Mouse (Mus musculus) megakaryocyte, adult 5-6 weeks (primary cell): Measurements from ENCODE around the gene Hist1h2bj. TPM values are rescaled to one million over a fixed set of nuclear protein-coding genes. Genes with fewer than 3 reads are reported as not detected.
A peak's percentile ranks its signal among the peaks of the same experiment; 100 is the strongest.

Experiments
- ATAC-seq: 2 replicates; pipeline ENCODE4 v1.8.0; 2016; ENCODE audit warnings: mild to moderate bottlenecking, inconsistent platforms; ENCODE audit not compliant: poor library complexity, severe bottlenecking
- total RNA-seq, 2 experiments: library from RNA; stranded (forward) in 1 of 2; stranded (reverse) in 1 of 2; fragments of 153-499, 151-499 nt in 1 of 2; fragments of 221-1000, 200-1000 nt in 1 of 2; gene quantifications; 2 replicates each; pipeline versions ENCODE4 v1.2.3 to v1.2.4; 2015 to 2017

Hist1h2bj gene
- total RNA-seq, 2 experiments from 2014 or later, result 58.7 to 753 TPM

GRCm38 (mm10) chr13:22014411-22014845 lies 28.6 kb upstream of the Hist1h2bj start:
- ATAC-seq, result 0 out of 2 replicates have a peak, but pooled peaks have one; percentile 5

DNA sequence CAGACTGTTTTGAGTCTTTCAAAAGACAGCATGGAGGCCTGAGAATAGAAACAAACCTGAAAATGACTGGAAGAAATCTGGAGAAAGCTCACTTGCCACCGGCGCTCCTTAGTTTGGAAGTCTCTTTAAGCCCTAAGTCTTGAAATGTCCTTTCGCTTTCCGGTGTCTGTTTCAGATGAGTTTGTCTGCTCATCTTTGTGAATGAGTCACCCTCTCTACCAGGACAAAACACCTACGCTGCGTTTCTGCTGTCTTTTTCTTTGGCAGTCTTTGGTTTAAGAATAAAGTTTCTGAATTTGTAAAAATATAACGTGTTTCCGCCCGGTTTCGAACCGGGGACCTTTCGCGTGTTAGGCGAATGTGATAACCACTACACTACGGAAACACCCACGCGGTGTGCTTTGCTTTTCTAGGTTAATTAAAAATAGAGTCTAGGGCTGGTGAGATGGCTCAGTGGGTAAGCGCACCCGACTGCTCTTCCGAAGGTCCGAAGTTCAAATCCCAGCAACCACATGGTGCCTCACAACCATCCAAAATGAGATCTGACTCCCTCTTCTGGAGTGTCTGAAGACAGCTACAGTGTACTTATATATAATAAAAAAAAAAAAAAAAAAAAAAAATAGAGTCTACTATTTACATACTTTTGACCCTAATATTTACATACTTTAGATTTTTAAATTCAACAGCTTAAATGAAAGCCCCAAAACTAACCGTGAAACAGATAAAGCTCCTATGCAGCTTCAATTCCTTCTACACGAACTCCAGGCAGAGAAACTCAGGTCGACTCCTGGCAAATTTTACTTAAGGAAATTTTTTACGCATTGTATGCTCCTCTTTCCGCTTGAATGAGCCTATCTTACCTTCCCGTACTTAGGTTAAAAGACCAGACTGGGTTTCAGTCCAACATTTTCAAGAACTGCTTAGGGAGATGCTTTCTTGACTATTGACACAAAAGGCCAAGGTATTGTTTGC lies 27.2 kb upstream of the Hist1h2bj start:
- ATAC-seq, result peak; percentile 78

- ATAC-seq, result peak; percentile 64
These were observed 22.8 kb upstream of the Hist1h2bj start for GRCm38 (mm10) chr13:22019934-22020835.

DNA sequence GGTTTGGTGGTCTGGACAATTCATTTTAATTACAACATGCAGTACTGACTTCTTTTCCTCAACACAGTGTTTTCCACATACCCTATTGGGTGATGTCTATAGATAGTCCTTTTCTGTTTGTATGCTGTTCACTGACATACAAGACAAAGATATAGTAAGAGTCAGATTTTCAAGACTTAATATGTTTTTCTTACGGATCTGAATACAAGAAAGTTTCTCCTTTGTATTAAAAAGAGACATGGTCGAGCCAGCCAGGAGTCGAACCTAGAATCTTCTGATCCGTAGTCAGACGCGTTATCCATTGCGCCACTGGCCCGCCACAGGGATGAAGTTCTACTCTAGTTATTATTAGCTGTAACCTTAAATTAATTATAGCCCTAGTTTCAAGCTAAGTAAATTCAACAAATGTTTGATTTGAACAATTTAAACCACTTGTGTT lies 22.1 kb upstream of the Hist1h2bj start:
- ATAC-seq, result peak; percentile 41

DNA sequence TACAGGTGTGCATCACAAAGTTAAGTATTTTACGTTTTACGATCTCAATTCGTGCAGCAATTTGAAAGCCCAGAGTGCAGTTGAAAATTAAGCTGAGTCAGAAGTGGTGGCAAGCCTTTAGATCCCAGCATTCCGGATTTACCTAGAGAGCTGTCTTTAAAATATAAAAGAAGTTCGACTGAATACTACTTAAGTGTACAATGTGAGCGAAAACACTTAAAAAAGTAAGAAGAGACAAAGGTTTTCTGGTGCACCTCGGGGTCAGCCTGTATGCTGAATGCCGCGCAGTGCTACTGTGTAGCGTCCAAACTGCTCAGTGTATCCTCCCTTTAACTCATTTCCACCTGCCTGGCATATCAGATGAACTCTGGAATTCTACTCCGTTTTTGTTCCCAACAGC lies 21.4 kb upstream of the Hist1h2bj start:
- ATAC-seq, result no peak

- ATAC-seq, result peak; percentile 70
These were observed 20.8 kb upstream of the Hist1h2bj start for GRCm38 (mm10) chr13:22022241-22022640.

DNA sequence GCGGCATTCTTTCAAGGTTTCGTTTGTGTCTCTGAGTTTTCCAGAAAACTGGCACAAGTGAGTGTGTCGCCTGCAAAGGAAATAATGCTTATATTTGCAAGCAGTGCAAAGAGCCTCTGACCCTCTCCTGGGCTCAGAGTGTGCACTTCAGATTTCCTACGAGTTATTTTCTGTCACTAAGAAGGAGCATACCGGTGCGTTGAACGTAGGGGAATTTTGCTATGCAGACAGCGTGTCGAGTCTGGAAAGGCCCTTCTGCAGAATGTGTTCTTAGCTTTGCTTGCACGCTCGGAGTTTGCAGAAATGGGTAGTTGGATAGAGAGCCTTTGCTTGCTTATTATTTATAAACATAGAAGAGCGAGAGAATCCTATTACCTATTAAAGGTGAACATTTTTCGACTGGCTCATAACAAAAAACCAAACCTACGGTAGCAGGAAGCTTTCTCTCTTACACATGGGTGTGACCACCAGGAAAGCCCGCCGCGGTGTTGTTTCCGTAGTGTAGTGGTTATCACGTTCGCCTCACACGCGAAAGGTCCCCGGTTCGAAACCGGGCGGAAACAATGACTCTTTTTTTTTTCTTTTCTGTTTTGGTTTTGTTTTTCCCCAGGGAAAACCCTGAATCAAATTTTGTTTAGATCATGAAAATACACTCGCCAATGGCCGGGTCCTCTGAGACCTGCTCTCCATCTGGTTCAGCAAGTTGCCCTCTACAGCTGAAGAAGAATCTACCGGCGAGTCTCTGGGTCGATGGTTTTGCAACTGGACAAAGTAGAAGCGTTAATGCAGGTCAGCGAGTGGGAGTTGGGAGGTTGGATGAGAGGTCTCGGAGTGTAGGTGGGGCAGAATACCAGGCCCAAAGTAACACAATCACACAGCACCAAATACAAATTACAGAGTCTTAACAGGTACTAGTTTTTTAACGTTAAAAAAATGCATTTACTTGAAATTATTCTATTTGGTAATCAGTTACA lies 16.7 kb upstream of the Hist1h2bj start:
- ATAC-seq, result peak; percentile 48

- ATAC-seq, result peak; percentile 94
These were observed 14.1 kb upstream of the Hist1h2bj start for GRCm38 (mm10) chr13:22028673-22029460.

- no peak for ATAC-seq
These were observed 13.1 kb upstream of the Hist1h2bj start for GRCm38 (mm10) chr13:22029928-22030327.

DNA sequence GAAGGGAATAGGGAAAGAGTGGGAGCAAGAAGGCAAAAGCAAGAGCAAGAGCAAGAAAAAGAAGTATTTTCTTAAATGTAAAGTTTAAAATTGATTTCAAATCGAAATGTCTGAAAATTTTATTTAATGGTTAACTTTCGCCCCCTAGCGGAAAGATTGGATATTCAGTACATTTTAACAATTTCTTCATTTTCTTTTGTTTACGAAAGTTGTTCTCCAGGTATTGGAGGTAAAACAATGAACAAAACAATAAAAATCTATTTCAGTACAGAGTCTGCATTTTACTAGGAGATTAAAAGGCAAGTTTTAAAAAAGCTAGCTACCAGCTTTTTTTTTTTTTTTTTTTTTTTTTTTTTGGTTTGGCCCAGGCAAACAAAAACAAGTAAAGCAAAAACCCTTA lies 12.5 kb upstream of the Hist1h2bj start:
- ATAC-seq, result no peak

- ATAC-seq, result no peak
These were observed 9.1 kb upstream of the Hist1h2bj start for GRCm38 (mm10) chr13:22033741-22034442.

GRCm38 (mm10) chr13:22034443-22035266 lies 8.4 kb upstream of the Hist1h2bj start:
- peak; percentile 18; the same call in 1 of the 2 replicates for ATAC-seq

GRCm38 (mm10) chr13:22035267-22036148 lies 7.5 kb upstream of the Hist1h2bj start, which contains the start of the genes Hist1h2ah and Hist1h2bk:
TSS of gene Hist1h2ah (minus strand) at chr13:22035568.
TSS of gene Hist1h2bk (plus strand) at chr13:22035870.
- ATAC-seq, result peak; percentile 96

- ATAC-seq, result no peak
These were observed 6.7 kb upstream of the Hist1h2bj start for GRCm38 (mm10) chr13:22036149-22036956.

- ATAC-seq, result no peak
These were observed 6.0 kb upstream of the Hist1h2bj start for GRCm38 (mm10) chr13:22036986-22037385.

DNA sequence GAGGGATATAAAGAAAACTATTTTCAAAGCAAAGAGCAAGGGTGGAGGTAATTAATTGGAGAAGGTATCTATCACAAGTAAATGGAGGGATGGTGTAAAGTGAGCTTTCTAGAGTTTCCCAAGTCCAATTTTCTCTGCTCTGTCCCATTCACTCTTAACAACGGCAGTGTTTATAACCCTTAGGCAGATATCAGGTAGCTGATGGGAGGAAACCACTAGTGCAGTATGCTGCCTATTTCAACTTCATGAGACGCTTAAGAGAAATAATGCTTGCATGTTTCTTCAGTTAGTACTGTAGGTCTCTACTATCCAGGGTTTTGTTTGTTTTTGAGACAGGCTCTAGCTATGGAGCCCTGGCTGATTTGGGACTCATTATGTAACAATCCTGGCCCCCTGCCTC lies 5.6 kb upstream of the Hist1h2bj start:
- no peak for ATAC-seq
